Mouse (Mus musculus) midbrain, embryonic 11.5 days (tissue): ENCODE measurements at regions not wholly inside any gene's neighbourhood (a gene's known extent, or its start where the extent isn't known, plus 50 kb on each side); places are given as distances from the start of the nearest gene placed in this dataset.

Experiments used
- ATAC-seq: fragments of 200-750 bp; cut with Nextera tagmentation; 2 replicates; pipeline ENCODE4 v1.8.0; 2017; ENCODE audit warnings: moderate TSS enrichment, moderate library complexity; ENCODE audit not compliant: low FRiP score
- DNase-seq: peaks from one replicate; pipeline ENCODE4 v3.0.0; 2015; ENCODE audit warnings: low spot score; ENCODE audit errors: missing footprints
- H3K27ac ChIP-seq: fragments of 300-500 bp; sonication (generic); 2 replicates; pipeline ENCODE4 v1.5.1; 2014; ENCODE audit warnings: low read depth, low read length
- H3K27me3 ChIP-seq: fragments of 300-500 bp; sonication (generic); 2 replicates; pipeline ENCODE4 v1.6.1; 2014; ENCODE audit warnings: mild to moderate bottlenecking, low read length, moderate library complexity, mixed read lengths; ENCODE audit not compliant: control insufficient read depth, insufficient read depth
- H3K36me3 ChIP-seq: fragments of 300-500 bp; sonication (generic); 2 replicates; pipeline ENCODE4 v1.6.1; 2014; ENCODE audit warnings: mild to moderate bottlenecking, low read length, moderate library complexity, mixed read lengths; ENCODE audit not compliant: control insufficient read depth, insufficient read depth
- H3K4me1 ChIP-seq: fragments of 300-500 bp; sonication (generic); 2 replicates; pipeline ENCODE4 v1.6.1; 2014; ENCODE audit warnings: low read length; ENCODE audit not compliant: control insufficient read depth, insufficient read depth
- H3K4me2 ChIP-seq: fragments of 300-500 bp; sonication (generic); 2 replicates; pipeline ENCODE4 v1.6.1; 2014; ENCODE audit warnings: mild to moderate bottlenecking, moderate library complexity
- H3K4me3 ChIP-seq: fragments of 300-500 bp; sonication (generic); 2 replicates; pipeline ENCODE4 v1.5.1; 2014; ENCODE audit warnings: low read depth, low read length
- H3K9ac ChIP-seq: fragments of 300-500 bp; sonication (generic); 2 replicates; pipeline ENCODE4 v1.6.1; 2014; ENCODE audit warnings: low read length
- H3K9me3 ChIP-seq: fragments of 300-500 bp; sonication (generic); 2 replicates; pipeline ENCODE4 v1.6.1; 2016; ENCODE audit warnings: low read length; ENCODE audit not compliant: control insufficient read depth
- WGBS: fragments of 180-500 bp; shearing (Covaris S2); extraction: QIAGEN DNeasy Blood & Tissue Kit; methylation state at CpG from one replicate; pipeline ENCODE4 v1.1.7; 2014; 5-methylcytosine and 5-hydroxymethylcytosine counted together

DNA sequence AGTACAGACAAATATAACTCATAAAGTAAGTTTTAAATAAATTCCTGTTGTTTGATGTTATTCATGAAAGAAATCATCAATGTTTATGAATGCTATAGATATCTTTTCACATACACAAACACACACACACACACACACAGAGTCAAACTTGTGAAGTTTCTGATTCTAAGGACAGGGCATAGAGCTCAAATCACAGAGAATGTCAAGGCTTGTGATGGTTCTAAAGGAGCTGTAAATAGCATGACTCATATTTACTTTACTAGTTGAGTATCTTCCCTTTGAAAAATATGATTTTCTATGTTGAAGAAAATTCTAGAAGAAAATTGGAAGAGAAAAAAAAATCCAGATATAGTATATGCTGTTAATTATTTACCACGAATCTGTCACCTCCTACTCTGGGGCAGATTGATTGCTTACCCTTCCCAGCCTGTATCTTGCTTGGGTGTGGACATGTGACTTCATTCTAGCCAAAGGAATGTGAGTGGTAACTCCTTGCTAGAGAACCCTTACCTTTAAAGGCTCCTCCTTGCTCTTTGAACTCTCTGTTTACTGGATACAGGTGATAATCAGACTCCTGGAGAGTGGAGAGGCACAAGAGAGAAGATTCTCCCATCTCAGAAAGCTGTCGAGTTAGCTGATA is 259.0 kb downstream of the Gpd2 start:
- Histone ChIP-seq H3K9me3 (no peaks in the 10 kb centered on the region), H3K4me2 (no peak overlapping the region), H3K9ac (no peak overlapping the region), H3K4me3 (no peak overlapping the region), H3K36me3 (no peaks in the 10 kb centered on the region), H3K4me1 (no peaks in the 10 kb centered on the region), H3K27me3 (no peaks in the 10 kb centered on the region), H3K27ac (no peak overlapping the region)
- DNase-seq = no peak
- WGBS = 90% methylated on average over 2 of the region's 2 CpGs
- no peak for ATAC-seq

- ATAC-seq = no peak
- no peaks in the 10 kb centered on the region for H3K4me1 ChIP-seq
- H3K4me3 ChIP-seq = no peak overlapping the region
- H3K9me3 ChIP-seq = no peaks in the 10 kb centered on the region
- H3K27me3 ChIP-seq = no peaks in the 10 kb centered on the region
- H3K4me2 ChIP-seq = no peak overlapping the region
- no peak overlapping the region for H3K27ac ChIP-seq
- WGBS = 73% methylated on average over 1 of the region's 1 CpGs
- DNase-seq = no peak
- no peak overlapping the region for H3K9ac ChIP-seq
- H3K36me3 ChIP-seq = no peaks in the 10 kb centered on the region
These were observed 260.5 kb downstream of the Gpd2 start for GRCm38 (mm10) chr2:57497933-57498332.

GRCm38 (mm10) chr2:57504678-57505077 is 267.2 kb downstream of the Gpd2 start:
- WGBS = 69% methylated on average over 2 of the region's 2 CpGs
- Histone ChIP-seq H3K27me3 (no peaks in the 10 kb centered on the region), H3K4me1 (no peaks in the 10 kb centered on the region), H3K4me2 (no peak overlapping the region), H3K9me3 (no peaks in the 10 kb centered on the region), H3K27ac (no peak overlapping the region), H3K36me3 (no peaks in the 10 kb centered on the region), H3K9ac (no peak overlapping the region), H3K4me3 (no peak overlapping the region)
- DNase-seq (no peak), ATAC-seq (no peak)

GRCm38 (mm10) chr2:57522465-57522864 is 285.0 kb downstream of the Gpd2 start:
- no peak overlapping the region for H3K4me3 ChIP-seq
- H3K36me3 ChIP-seq = no peaks in the 10 kb centered on the region
- no peak overlapping the region for H3K27ac ChIP-seq
- H3K4me2 ChIP-seq = no peak overlapping the region
- 75% methylated on average over 3 of the region's 3 CpGs for whole genome bisulfite sequencing
- H3K9me3 ChIP-seq = no peaks in the 10 kb centered on the region
- H3K27me3 ChIP-seq = no peaks in the 10 kb centered on the region
- H3K9ac ChIP-seq = no peak overlapping the region
- no peaks in the 10 kb centered on the region for H3K4me1 ChIP-seq
- ATAC-seq (no peak), DNase-seq (no peak)

GRCm38 (mm10) chr2:57522983-57523382 is 285.5 kb downstream of the Gpd2 start:
- WGBS = 84% methylated on average over 8 of the region's 8 CpGs
- ATAC-seq = peak; percentile 48; the same call in 1 of the 2 replicates
- H3K4me1 ChIP-seq = no peaks in the 10 kb centered on the region

DNA sequence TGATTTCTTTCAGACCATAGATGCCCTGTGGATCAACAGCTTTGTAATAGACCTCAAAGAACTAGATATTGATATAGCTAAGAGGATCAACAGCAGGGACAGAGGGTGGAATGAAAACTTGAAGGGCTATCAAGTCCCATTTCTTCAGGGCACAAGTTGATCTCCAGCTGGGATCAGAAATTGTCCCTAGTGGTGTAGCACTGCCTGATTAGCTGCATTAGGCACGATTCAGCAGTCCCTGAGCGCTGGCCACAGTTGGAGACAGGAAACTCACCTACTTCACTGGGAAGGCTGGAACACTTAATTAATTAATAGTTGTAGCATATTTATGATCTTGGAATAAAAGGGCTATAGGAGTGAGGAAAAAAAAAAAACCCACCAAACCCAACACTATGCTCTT is 290.5 kb downstream of the Gpd2 start:
- Histone ChIP-seq H3K27me3 (no peaks in the 10 kb centered on the region), H3K4me3 (no peak overlapping the region), H3K27ac (no peak overlapping the region), H3K9me3 (no peaks in the 10 kb centered on the region), H3K4me2 (no peak overlapping the region), H3K36me3 (no peaks in the 10 kb centered on the region), H3K4me1 (no peaks in the 10 kb centered on the region), H3K9ac (no peak overlapping the region)
- no peak for ATAC-seq
- WGBS = 63% methylated on average over 2 of the region's 2 CpGs
- no peak for DNase-seq

More at GRCm38 (mm10) chr2:57522983-57523382, 285.5 kb downstream of the Gpd2 start:
- H3K27me3 ChIP-seq = no peaks in the 10 kb centered on the region
- no peaks in the 10 kb centered on the region for H3K36me3 ChIP-seq
- H3K9me3 ChIP-seq = no peaks in the 10 kb centered on the region
- no peak for DNase-seq
- H3K4me3 ChIP-seq = no peak overlapping the region
- no peak overlapping the region for H3K4me2 ChIP-seq
- no peak overlapping the region for H3K9ac ChIP-seq
- H3K27ac ChIP-seq = no peak overlapping the region

GRCm38 (mm10) chr2:57539842-57540241 is 302.4 kb downstream of the Gpd2 start:
- DNase-seq (no peak), ATAC-seq (no peak)
- Histone ChIP-seq H3K9ac (no peak overlapping the region), H3K9me3 (no peaks in the 10 kb centered on the region), H3K27ac (no peak overlapping the region), H3K36me3 (no peaks in the 10 kb centered on the region), H3K4me3 (no peak overlapping the region), H3K4me2 (no peak overlapping the region), H3K4me1 (no peaks in the 10 kb centered on the region), H3K27me3 (no peaks in the 10 kb centered on the region)
- WGBS = 92% methylated on average over 3 of the region's 3 CpGs

GRCm38 (mm10) chr2:57565258-57565657 is 327.8 kb downstream of the Gpd2 start:
- DNase-seq (no peak), ATAC-seq (no peak)
- H3K4me2 ChIP-seq = no peak overlapping the region
- no peak overlapping the region for H3K27ac ChIP-seq
- no peaks in the 10 kb centered on the region for H3K36me3 ChIP-seq
- no peak overlapping the region for H3K4me3 ChIP-seq
- no peaks in the 10 kb centered on the region for H3K4me1 ChIP-seq
- H3K9ac ChIP-seq = no peak overlapping the region
- 90% methylated on average over 4 of the region's 4 CpGs for WGBS
- no peaks in the 10 kb centered on the region for H3K27me3 ChIP-seq
- no peaks in the 10 kb centered on the region for H3K9me3 ChIP-seq

GRCm38 (mm10) chr2:57566103-57566502 is 328.7 kb downstream of the Gpd2 start:
- no peaks in the 10 kb centered on the region for H3K27me3 ChIP-seq
- no peaks in the 10 kb centered on the region for H3K36me3 ChIP-seq
- 85% methylated on average over 4 of the region's 4 CpGs for WGBS
- no peak overlapping the region for H3K9ac ChIP-seq
- no peak for ATAC-seq
- no peak overlapping the region for H3K27ac ChIP-seq
- H3K4me3 ChIP-seq = no peak overlapping the region
- no peak overlapping the region for H3K4me2 ChIP-seq
- H3K4me1 ChIP-seq = no peaks in the 10 kb centered on the region
- no peaks in the 10 kb centered on the region for H3K9me3 ChIP-seq
- no peak for DNase-seq
